Mouse (Mus musculus): Measurements from ENCODE around the gene Atn1.

DNA sequence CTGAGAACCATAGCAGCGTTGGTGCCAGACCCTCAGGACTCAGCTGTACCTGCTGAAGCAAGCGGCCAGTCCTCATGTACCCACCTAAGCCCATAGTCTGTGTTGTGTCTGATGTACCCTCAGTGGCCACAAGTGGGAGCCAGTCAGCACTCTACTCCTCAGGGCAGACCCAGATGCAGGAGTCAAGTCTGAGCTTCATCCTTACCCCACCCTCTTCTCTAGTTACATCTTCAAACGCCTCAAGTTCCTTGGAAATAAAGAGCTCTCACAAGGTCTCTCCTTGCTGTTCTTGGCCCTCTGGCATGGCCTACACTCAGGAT is 53.6 kb downstream of the Atn1 start:
- TF ChIP-seq POLR2A (IDR thresholded peaks at IDR 0.05; ENCODE audit: borderline replicate concordance, insufficient read depth, low read length): no peak
- peak; percentile 85 for TF ChIP-seq CTCF (IDR thresholded peaks at IDR 0.05; ENCODE audit: borderline replicate concordance, insufficient read depth, low read depth, low read length)

Measured in cerebellum, adult 2 months (tissue).